Mouse (Mus musculus): ENCODE measurements around the gene Sgms1.

Sgms1 gene

GRCm38 (mm10) chr19:32356166-32356565 lies 33.3 kb downstream of the Sgms1 start:
- no peak for DNase-seq (ENCODE audit: low spot score)

- DNase-seq (ENCODE audit: low spot score): no peak
Measured at GRCm38 (mm10) chr19:32353447-32353846, 36.1 kb downstream of the Sgms1 start.

- no peak for DNase-seq (ENCODE audit: low spot score)
Measured at GRCm38 (mm10) chr19:32348955-32349654, 40.4 kb downstream of the Sgms1 start.

GRCm38 (mm10) chr19:32347491-32347890 lies 42.0 kb downstream of the Sgms1 start:
- no peak for DNase-seq (ENCODE audit: low spot score)

- no peak for DNase-seq (ENCODE audit: low spot score)
Measured at GRCm38 (mm10) chr19:32346624-32347341, 42.7 kb downstream of the Sgms1 start.

GRCm38 (mm10) chr19:32346176-32346575 lies 43.3 kb downstream of the Sgms1 start:
- no peak for DNase-seq (ENCODE audit: low spot score)

- DNase-seq (ENCODE audit: low spot score): no peak
Measured at GRCm38 (mm10) chr19:32345181-32345745, 44.3 kb downstream of the Sgms1 start.

GRCm38 (mm10) chr19:32344738-32345121 lies 44.8 kb downstream of the Sgms1 start:
- DNase-seq (ENCODE audit: low spot score): no peak

GRCm38 (mm10) chr19:32343937-32344737 lies 45.4 kb downstream of the Sgms1 start:
- no peak for DNase-seq (ENCODE audit: low spot score)

- no peak for DNase-seq (ENCODE audit: low spot score)
Measured at GRCm38 (mm10) chr19:32342436-32342835, 47.1 kb downstream of the Sgms1 start.

GRCm38 (mm10) chr19:32341091-32341490 lies 48.4 kb downstream of the Sgms1 start:
- no peak for DNase-seq (ENCODE audit: low spot score)

GRCm38 (mm10) chr19:32340168-32340567 lies 49.3 kb downstream of the Sgms1 start:
- no peak for DNase-seq (ENCODE audit: low spot score)

GRCm38 (mm10) chr19:32337708-32338107 lies 51.8 kb downstream of the Sgms1 start:
- DNase-seq (ENCODE audit: low spot score): no peak

- no peak for DNase-seq (ENCODE audit: low spot score)
Measured at GRCm38 (mm10) chr19:32334751-32335150, 54.8 kb downstream of the Sgms1 start.

- no peak for DNase-seq (ENCODE audit: low spot score)
Measured at GRCm38 (mm10) chr19:32333544-32333943, 56.0 kb downstream of the Sgms1 start.

GRCm38 (mm10) chr19:32332779-32333460 lies 56.6 kb downstream of the Sgms1 start:
- no peak for DNase-seq (ENCODE audit: low spot score)

GRCm38 (mm10) chr19:32330231-32330630 lies 59.3 kb downstream of the Sgms1 start:
- DNase-seq (ENCODE audit: low spot score): no peak

- DNase-seq (ENCODE audit: low spot score): no peak
Measured at GRCm38 (mm10) chr19:32329511-32329910, 60.0 kb downstream of the Sgms1 start.

GRCm38 (mm10) chr19:32328089-32328828 lies 61.3 kb downstream of the Sgms1 start:
- DNase-seq (ENCODE audit: low spot score): no peak

- DNase-seq (ENCODE audit: low spot score): no peak
Measured at GRCm38 (mm10) chr19:32326621-32327021, 62.9 kb downstream of the Sgms1 start.

- no peak for DNase-seq (ENCODE audit: low spot score)
Measured at GRCm38 (mm10) chr19:32326156-32326555, 63.4 kb downstream of the Sgms1 start.
